Mouse (Mus musculus) mouse trophoblast stem cell (cell line): ENCODE measurements around the gene Cd2.

Experiments
- in situ Hi-C, 2 experiments: fragments of 300-500 bp; cut with MseI, MboI; formaldehyde crosslinking; loops; 2 replicates in 1 of 2; 3 replicates in 1 of 2; pipeline ENCODE4 v1.15.1; 2025

The Cd2 gene

DNA sequence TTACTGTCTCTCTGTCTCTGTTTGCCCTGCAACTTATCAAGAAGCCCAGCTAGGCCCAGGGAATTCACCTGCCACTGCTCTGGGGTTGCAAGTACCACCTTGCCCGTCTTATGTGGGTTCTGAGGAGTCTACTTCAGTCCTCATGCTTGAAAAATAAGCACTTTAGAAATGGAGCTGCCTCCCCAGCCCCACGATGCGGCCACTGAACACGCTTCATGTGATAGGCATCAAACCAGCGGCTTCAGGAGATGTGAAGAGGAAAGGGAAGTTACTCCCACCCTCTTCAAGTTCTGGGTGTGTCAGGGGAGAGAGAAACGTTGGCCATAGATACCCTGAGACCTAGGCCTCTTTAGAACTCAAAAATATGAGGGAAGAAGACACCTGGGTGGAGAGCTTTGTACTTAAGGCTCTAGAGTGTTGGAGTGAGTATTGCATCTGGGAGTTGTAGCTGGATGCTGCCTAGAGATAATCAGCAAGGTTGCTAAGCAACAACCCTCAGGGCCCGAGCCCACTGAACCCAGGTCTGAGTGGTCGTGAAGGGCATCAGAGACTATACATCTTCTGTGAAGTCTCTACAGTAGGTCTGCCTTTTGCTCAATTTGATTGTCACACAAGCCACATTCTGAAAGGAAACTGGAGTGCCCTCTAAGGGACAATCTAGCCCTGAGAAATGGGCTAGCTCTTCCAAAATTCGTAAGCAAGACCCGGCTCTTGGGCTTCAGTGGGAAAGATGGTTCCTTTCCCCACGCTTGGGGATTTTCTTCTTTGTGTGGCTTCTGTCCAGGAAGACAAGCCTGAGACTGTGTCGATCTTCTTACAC, 11.0 kb downstream of the Cd2 start:
- in situ Hi-C loops = no loop called here

DNA sequence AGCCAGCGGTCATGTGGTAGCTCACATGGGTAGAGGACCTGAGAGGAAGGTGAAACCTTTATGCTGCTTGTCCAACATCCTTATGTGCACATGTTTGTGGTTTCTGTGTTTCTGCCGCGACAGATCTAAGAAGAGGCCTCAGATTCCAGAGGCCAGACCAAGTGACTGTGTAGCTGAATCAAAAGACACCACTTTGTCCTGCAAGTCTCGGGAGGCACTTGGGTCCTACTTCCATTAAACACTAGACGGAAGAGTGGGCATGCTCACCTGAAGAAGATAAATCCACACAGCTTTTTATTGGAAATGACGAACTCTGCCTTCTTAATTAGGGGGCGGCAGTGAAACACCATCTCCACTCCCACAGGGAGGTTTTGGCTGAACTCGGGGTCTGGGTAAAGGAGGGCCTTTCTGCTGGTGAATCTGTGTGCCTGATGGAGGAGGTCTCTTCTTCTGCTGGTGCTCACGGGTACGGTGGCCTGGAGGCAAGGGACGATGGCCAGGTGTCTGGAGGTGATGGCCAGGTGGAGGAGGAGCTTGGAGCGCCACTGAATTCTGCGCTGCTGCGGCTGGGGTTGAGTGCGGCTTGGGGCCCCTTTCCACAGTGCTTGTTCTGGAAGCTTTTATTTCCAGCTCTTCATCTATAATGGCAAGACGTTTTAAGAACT, 12.0 kb downstream of the Cd2 start:
- in situ Hi-C loops = no loop called here

DNA sequence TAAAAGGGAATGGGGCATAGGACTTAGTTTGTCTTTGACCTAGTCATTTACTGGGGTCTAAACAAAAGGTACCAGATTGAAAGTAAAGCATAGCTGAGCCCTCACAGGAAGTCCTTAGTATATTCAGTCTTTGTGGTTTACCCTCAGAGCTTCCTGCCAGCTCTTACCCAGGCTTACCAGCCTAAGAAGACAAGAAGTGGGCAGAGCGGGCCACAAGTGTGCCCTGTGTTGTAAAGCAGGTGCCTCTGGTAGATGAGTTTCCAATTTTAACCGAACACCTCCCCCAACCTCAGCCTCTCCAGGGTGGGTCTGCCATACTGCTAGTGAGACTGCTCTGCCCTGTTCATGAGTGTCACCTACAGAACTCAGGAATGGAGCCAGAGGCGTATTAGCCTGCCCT, 12.9 kb downstream of the Cd2 start:
- in situ Hi-C loops = no loop called here

DNA sequence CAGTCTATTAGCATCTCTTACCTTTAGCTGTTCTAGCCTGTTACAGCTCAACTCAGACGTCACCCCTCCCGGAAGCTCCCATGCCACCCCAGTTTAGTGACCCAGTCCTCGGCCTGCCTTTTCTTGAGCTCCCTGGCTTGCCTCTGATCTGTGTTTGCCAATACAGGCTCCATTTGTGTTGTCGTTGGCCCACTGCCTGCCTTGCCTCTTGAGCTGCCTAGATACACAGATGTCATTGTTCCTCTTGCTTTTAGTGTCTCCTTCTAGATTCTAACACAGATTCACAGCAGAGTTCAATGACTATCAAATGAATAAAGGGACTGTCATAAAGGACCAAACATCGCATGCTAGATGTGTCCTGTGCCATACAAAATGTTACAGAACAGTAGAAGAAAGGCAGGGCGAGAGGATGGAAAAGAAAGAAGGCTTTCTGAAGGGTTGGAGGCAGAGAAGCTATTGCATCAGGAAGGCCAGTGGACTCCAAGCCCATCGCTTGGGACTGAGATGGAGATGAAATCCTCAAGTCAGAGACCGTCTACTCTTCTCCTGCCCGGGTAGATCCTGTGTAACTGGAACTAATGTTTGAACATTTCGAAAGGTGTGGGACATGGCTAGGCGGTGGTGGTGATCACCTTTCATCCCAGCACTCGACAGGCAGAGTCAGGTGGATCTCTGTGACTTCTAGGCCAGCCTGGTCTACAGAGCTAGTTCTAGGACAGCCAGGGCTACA, 13.5 kb downstream of the Cd2 start:
- in situ Hi-C loops = no loop called here

DNA sequence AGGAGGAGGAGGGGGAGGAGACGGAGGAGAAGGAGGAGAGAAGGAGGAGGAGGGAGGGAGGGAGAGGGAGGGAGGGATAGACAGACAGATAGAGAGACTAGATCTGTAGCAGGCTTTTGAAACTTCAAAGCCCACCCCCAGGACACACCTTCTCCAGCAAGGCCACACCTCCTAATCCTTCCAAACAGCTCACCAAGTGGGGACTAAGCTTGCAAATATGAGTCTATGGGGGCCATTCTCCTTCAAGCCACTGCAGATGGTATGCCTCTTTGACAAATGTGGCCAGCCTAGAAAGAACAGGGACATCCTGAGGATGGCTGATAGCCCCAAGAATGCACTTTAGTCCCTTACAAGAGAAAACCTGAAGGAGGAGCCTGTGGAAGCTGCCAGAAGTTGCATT, 15.6 kb downstream of the Cd2 start:
- in situ Hi-C loops = no loop called here

DNA sequence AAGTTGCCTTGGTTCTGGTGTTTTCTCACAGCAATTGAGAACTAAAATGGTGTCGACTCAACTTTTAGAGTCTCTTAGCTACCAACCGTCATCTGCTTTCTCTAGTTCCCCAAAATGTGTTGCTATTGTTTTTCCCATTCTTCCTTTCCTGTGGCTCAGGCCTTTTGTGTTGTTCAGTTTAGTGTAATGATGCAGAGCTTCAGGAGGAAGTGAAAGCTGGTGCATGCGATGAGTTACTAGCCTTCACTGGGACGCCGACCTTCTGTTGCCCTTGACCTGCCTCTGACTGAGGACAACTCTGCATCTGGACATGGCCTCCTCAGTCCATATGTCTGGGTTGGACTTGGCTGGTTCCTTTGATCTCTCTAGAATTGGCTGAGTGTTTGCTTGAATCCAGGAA, 16.9 kb downstream of the Cd2 start:
- in situ Hi-C loops = no loop called here

DNA sequence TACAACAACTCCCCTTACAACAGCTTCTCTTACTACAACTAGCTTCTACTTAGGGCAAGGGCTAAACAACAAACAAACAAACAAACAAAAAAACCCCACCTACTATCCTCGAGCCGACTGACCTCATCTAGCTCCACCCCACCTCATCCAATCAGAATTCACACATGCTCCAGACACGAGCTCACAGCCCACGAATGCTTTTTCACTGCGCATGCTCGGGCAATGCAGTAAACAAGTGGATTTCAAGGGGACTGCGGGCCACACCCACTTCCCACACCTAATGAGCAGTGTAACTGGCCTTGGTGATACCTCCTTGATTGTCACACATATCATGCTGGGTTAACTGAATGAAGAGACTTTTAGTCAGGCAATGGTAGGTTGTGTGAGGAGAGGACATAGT, 19.4 kb downstream of the Cd2 start:
- in situ Hi-C loops = no loop called here

DNA sequence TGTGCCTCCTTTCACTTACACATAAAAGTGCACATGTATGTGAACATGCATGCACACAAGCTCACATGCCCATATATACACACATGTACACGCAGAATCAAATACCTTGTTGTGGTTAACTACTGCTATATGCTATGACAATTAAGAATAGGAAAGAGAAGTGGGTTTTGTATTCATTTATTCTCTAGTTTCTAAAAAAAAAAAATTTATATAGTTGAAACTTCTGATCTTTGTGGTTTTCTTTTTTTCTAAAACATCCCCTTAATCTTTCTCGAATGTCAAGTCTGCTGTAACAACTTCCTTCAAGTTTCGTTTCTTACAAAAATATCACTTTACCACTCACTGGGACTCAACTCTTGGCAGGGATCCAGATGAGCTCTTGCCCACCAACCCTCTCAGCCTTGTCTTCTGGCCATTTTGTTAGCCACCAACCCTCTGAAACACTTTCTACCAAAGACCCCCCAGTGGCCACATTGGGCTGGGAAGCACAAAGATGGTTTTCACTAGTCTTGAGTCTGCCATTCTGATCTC, 22.1 kb downstream of the Cd2 start:
- in situ Hi-C loops = no loop called here

DNA sequence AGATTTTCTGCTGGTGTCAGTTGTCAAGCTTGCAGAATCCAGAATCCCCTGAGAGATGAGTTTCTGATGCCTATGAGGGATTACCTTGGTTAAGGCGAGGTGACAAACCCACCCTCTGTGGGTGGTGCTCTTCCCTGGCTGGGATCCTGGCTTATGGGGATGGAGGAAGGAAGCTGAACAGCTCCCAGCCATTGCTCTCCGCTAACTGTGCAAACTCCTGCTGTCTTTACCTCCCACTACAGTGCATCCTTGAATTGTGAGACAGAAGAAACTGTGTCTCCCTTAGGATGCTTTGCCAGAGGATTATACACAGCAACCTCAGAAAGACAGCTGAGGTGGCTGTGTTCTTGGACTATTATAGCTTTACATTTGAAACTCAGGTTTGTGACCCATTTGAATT, 28.8 kb downstream of the Cd2 start:
- in situ Hi-C loops = no loop called here

DNA sequence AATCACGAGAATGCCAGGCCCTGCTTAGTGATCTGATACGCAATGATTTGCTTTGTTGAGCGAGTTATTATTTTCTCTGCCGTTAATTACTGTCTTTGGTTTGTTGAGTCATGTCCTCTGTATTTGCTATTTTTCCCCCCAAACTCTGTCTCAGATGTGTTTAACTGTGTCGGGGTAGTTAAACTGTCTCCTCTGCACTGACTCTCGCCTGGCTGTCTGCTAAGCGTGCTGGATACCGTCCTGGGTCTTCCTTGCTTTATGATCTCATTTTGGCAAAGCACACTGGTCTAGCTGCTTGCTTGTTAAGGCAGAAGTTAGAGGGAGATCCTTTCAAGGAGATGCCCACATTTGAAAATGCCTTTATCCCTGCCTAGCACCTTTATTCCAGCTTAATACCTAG, 31.6 kb downstream of the Cd2 start:
- in situ Hi-C loops = no loop called here

DNA sequence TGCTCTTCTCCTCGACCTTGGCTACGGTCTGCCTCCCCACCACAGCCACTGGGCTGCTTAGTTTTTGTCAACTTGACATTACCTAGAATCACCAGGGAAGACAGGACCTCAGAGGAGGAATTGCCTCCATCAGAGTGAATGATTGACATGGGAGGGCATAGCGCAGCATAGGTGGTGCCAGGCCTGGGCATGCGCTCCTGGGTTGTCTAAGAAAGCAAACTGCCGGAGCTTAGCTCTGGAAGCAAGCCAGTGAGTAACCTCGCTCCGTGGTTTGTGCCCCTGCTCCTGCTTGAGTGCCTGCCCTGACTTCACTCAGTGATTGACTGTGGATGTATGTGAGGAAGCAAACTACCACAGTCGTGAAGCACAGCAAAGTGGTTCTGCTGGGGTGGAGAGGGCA, 35.6 kb downstream of the Cd2 start:
- in situ Hi-C loops = no loop called here

DNA sequence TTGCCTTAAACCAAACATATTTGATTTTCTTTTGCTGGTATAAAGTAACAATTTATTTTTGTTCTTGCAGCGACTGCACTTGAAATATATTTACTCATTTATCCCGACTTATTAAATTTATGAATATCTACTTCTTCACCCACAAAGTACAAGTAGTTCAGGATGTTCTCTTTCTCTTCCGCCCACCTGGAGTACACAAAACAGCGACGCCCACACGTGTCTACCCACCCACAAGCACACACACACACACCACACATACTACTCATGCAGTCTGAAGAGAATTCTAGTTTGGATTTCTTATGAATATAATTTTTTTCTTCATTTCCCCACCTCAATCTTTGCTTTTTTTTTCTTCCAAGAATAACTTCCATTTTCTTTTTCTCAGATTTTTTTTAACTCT, 37.9 kb downstream of the Cd2 start:
- in situ Hi-C loops = no loop called here

DNA sequence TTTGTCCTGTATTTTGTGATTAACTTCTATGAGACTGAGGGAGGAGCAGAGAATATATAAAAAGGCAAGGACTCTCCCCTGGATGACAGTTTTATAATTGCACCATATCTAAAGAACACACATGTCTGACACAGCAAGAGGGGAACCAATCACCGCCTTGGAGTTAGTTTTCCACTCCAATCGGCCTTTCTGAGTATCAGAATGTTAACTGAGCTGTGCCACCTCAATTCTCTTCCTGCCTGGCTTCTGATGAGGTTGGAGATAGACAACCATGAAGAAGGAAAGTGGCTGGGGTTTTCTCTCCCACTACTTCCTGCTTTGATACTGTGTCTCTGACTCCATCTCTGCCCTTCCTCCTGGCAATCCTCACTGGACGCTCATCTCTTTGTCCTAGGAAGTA, 42.5 kb downstream of the Cd2 start:
- in situ Hi-C loops = no loop called here

DNA sequence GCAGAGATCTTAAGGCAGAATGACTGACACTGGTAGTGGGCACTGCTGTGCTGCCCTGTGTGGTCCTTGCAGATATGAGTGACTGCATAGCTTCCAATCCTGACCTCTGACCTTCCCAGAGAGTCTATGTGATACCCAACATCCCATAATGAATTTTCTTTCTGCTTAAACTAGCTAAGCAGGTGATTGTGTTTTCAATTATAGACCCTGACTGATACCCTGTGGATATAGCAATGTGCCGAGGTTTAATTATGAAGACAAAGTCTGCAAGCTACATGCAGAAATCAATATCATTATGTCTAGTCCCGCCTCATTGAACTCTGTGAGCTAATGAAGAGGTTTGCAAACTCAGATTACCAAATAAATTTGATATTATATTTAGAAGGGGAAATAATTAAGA, 44.7 kb downstream of the Cd2 start:
- in situ Hi-C loops = no loop called here

DNA sequence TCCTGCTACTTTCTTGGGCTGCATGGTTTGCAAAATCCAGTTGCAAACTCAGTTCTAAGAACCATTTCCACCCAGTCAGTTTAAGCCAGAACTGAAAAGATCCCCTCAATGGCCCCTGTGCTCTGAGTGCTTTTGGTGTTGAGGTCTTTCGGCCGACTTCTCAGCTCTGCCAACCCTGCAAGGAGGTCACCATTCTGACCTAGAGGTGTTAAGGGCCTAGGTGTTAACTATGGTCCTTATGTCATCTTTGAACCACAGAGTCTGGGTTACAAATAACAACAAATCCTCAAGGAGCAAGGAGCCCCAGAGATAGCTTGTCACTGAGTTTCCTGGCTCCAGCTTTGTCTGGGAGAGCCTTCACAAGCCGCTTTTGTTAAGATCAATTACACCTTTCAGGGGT, 45.9 kb downstream of the Cd2 start:
- in situ Hi-C loops = no loop called here

DNA sequence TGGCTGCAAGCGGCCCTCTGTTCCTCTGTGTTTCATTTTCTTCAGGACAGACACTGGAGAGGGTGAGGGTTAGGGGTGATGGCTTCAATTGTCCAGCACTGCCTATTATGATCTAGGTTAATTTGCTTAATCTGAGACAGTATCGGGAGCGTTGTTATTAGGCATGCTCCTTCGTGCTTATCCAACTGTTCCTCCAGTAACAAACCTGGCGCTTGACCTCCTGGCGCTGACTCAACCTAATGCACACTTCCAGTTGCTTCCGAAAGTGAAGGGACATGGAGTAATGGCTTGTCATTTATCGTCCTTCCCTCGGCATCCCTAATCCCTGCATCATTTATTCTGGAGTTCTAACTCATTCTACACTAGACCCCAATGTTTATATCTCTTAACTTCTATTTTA, 46.9 kb downstream of the Cd2 start:
- in situ Hi-C loops = no loop called here

DNA sequence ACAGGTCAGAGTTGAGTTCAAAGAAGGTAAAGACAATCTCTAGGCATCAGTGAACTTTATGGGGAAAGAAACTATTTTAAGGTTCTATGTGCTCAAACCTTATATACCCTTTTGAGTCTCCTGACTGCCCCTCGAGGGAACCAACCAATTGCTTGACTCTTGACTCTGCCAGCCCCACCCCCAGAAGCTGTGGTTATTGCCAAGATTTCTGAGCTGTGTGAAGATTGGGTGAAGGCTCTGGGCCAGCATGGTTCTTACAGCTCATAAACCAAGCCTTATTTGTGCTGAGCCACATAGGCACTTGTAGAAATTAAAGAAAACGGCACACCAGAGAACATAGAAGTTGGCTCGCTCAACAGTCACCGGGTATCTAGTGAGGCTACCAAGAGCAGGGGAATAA, 48.5 kb downstream of the Cd2 start:
- in situ Hi-C loops = no loop called here

DNA sequence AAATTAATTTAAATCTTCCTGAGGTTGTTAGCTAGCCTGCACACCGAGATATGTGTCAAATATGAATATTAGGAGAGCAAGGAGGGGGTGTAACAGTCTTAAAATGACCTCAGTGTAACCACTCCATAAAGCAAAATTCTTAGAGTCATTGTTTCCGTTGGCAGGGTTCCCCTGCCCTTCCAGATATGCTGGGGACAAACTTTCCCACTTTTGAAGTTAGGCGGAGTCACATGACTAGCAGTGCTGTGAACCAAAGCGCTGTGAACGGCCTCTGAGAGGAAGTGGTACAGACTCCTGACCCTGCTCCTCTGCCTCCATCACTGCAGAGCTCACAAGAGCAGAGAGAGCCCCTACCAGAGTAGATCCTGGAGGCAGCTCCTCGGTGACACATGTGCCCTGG, 49.0 kb downstream of the Cd2 start:
- in situ Hi-C loops = no loop called here

DNA sequence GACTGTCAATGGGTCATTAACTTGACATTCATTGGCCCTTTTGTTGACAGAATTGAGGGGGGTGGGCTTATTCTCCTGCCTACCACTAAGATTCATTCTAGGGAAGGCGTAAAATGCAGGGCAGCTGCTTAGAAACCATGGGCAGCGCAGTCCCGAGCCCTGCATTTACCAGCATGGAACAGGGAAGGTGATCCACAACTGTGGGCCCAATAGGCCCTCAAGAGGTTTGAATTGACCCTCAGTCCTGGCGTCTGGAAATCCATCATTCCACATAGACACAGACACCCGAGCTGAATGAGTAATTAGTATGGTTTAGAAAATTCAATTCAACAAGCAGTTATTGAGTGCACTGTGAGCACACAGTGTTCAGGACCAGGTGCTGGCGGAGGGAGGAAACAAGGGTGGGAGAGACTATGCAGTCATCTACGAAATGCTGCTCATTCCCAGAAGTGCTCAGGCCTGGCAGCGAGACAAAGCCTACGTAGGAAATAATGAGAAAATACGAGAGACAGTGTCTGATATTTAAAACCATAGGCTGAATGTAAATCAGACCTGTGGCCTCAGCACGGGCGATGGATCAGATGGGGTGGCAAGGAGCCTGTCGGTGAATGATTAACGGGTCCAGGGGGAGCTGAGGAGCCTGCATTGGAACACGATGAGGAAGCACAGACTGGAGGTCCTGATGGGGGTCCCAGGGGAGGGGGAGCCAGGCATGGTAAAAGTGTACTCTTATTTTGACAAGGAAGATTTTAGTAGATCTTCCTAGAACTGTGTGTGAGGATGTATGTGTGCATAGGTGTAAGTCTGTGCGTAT, 50.5 kb downstream of the Cd2 start:
- in situ Hi-C loops = no loop called here

DNA sequence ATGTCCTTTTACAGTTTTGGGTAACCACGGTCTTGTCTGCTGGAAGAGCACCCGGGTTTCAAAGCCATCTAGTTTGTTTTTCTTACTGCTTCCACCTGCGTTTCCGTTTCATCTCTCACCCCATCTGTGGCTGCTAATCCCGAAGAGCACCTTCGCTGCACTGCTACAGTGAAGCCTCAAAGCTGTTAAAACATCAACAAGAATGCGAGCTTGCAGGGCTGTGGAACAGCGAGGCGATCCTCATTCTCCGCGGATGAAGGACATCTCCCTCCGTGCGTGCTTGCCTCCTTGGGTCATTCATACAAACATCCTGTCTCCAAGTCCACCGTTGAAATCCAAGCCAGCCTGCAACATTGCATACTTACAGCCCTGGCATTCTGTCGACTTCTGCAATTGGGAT, 51.5 kb downstream of the Cd2 start:
- in situ Hi-C loops = no loop called here

DNA sequence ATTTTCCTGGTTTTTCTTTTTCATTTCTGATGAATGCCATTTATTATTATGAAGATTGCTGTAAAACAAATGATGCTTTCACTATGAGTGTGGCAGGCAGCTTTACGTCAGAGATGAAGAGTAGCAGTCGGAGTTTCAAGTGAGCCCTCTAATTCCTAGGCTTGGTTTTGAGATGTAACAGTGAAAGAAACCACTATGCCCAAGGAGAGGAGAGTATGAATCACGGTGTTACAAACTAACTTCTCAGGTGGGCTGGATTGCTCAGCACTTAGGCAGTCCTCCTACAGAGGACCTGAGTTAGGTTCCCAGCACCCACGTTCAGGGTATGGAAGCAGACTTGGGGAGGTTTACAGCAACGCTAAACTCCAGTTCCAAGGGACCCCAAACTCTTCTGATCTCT, 52.4 kb downstream of the Cd2 start:
- in situ Hi-C loops = no loop called here

DNA sequence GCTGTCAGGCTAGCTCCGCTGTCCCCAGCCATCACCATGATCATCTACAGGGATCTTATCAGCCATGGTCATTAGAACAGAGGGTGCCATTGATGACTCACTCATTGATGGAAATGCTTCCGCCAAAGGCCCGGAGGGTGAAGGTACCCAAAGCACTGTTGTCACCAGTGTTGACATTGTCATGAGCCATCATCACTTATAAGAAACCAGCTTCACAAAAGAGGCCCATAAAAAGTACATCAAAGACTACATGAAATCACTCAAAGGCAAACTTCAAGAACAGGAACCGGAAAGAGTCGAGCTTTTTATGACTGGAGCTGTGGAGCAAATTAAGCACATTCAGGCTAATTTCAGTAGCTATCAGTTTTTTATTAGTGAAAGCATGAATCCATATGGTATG, 54.3 kb downstream of the Cd2 start:
- in situ Hi-C loops = no loop called here
